Mouse (Mus musculus) Muller cell, postnatal 12 days (primary cell): ENCODE data around the gene Ikzf4.

Experiments
- DNase-seq: peaks from one replicate; pipeline ENCODE4 v3.0.0-alpha.2; 2015; ENCODE audit errors: inconsistent ontology term

Ikzf4 gene

GRCm38 (mm10) chr10:128612433-128613153 lies 33.2 kb downstream of the Ikzf4 start:
- peak; percentile 59 for DNase-seq

- no peak for DNase-seq
Measured at GRCm38 (mm10) chr10:128606483-128606882, 39.3 kb downstream of the Ikzf4 start.

- DNase-seq, result no peak
Measured at GRCm38 (mm10) chr10:128602470-128603128, 43.2 kb downstream of the Ikzf4 start.

GRCm38 (mm10) chr10:128601499-128601898 lies 44.3 kb downstream of the Ikzf4 start:
- DNase-seq, result no peak

- no peak for DNase-seq
Measured at GRCm38 (mm10) chr10:128598476-128598875, 47.3 kb downstream of the Ikzf4 start.

- no peak for DNase-seq
Measured at GRCm38 (mm10) chr10:128592797-128593196, 53.0 kb downstream of the Ikzf4 start.

GRCm38 (mm10) chr10:128591436-128591835 lies 54.4 kb downstream of the Ikzf4 start:
- no peak for DNase-seq

GRCm38 (mm10) chr10:128590193-128590690 lies 55.5 kb downstream of the Ikzf4 start:
- peak; percentile 64 for DNase-seq

- peak; percentile 86 for DNase-seq
Measured at GRCm38 (mm10) chr10:128589464-128590192, 56.2 kb downstream of the Ikzf4 start, which contains the start of gene Erbb3. Erbb3 (minus strand) TSS chr10:128589652.

- DNase-seq, result no peak
Measured at GRCm38 (mm10) chr10:128588775-128589463, 56.9 kb downstream of the Ikzf4 start.

GRCm38 (mm10) chr10:128588136-128588535 lies 57.7 kb downstream of the Ikzf4 start:
- DNase-seq, result no peak

- no peak for DNase-seq
Measured at GRCm38 (mm10) chr10:128587697-128588096, 58.1 kb downstream of the Ikzf4 start.

GRCm38 (mm10) chr10:128587120-128587519 lies 58.7 kb downstream of the Ikzf4 start:
- DNase-seq, result no peak

GRCm38 (mm10) chr10:128586546-128586945 lies 59.2 kb downstream of the Ikzf4 start:
- no peak for DNase-seq

- no peak for DNase-seq
Measured at GRCm38 (mm10) chr10:128584386-128584785, 61.4 kb downstream of the Ikzf4 start.

GRCm38 (mm10) chr10:128583644-128584043 lies 62.1 kb downstream of the Ikzf4 start:
- DNase-seq, result peak; percentile 67
